Mouse (Mus musculus): ENCODE results near the gene Gid8.

DNA sequence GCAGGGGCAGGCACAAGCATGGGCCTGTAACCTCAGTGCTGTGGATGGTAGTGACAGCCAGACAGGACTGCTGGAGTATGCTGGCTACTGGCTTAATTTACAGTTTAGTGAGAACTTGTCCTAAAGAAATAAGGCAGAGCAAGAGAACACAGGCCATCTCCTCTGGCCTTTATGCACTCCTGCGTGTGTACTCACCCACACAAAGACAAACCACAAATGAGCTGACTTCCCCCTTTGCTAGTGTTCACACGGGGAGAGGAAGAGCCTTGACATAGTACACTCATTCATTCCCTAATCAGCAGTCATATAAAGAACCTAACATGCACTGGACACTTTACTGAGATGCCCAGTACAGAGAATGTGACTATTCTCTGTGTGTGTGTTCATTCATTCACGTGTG is 4.9 kb upstream of the Gid8 start:
- TF ChIP-seq CTCF (IDR thresholded peaks at IDR 0.05; ENCODE audit: low read depth) (no peak), EP300 (IDR thresholded peaks at IDR 0.05; ENCODE audit: low read depth) (no peak)
